Mouse (Mus musculus) lung, embryonic 16.5 days (tissue): ENCODE data around the gene Hist1h2bl. TPM values are rescaled to one million over a fixed set of nuclear protein-coding genes. Genes with fewer than 3 reads are reported as not detected.
"Not testable (repeated sequence)": the region's sequence is repeated elsewhere in the genome, so short reads cannot be mapped to it uniquely, and the experiment has no call there.

Source experiments
- ATAC-seq: fragments of 200-750 bp; cut with Nextera tagmentation; 2 replicates; pipeline ENCODE4 v1.8.0; 2017; ENCODE audit warnings: low read depth, mild to moderate bottlenecking, moderate library complexity
- H3K27ac ChIP-seq: fragments of 300-500 bp; sonication (generic); 2 replicates; pipeline ENCODE4 v1.5.1; 2014; ENCODE audit warnings: mild to moderate bottlenecking, control low read depth, low read length
- H3K27me3 ChIP-seq: fragments of 300-500 bp; sonication (generic); 2 replicates; pipeline ENCODE4 v1.6.1; 2014; ENCODE audit warnings: low read depth, low read length, mixed read lengths; ENCODE audit not compliant: control insufficient read depth, insufficient read depth
- H3K36me3 ChIP-seq: fragments of 300-500 bp; sonication (generic); 2 replicates; pipeline ENCODE4 v1.6.1; 2014; ENCODE audit warnings: low read length; ENCODE audit not compliant: control insufficient read depth, insufficient read depth
- H3K4me1 ChIP-seq: fragments of 300-500 bp; sonication (generic); replicated peaks from 2 replicates; pipeline ENCODE4 v1.6.1; 2014; ENCODE audit warnings: low read length, mixed read lengths; ENCODE audit not compliant: control insufficient read depth, insufficient read depth
- H3K4me2 ChIP-seq: fragments of 300-500 bp; sonication (generic); 2 replicates; pipeline ENCODE4 v1.6.1; 2014; ENCODE audit warnings: low read depth, low read length, control low read depth
- H3K4me3 ChIP-seq: fragments of 300-500 bp; sonication (generic); 2 replicates; pipeline ENCODE4 v1.5.1; 2014; ENCODE audit warnings: mild to moderate bottlenecking, low read length, control low read depth
- H3K9ac ChIP-seq: fragments of 300-500 bp; sonication (generic); 2 replicates; pipeline ENCODE4 v1.6.1; 2014; ENCODE audit warnings: low read length, control low read depth
- H3K9me3 ChIP-seq: fragments of 300-500 bp; sonication (generic); 2 replicates; pipeline ENCODE4 v1.6.1; 2016; ENCODE audit warnings: low read length; ENCODE audit not compliant: control insufficient read depth
- WGBS: fragments of 180-500 bp; shearing (Covaris S2); extraction: QIAGEN DNeasy Blood & Tissue Kit; methylation state at CpG from one replicate; pipeline ENCODE4 v1.1.7; 2014; 5-methylcytosine and 5-hydroxymethylcytosine counted together
- polyA plus RNA-seq: library from polyadenylated mRNA; unstranded; fragments of >200 nt; fragmentation: Nextera tagmentation; extraction: Ambion mirVana; gene quantifications from 2 replicates; pipeline ENCODE4 v1.2.1, GENCODE M21; 2015

Gene Hist1h2bl
- polyA plus RNA-seq, 1 experiment from 2014 or later, result 3.4 TPM

DNA sequence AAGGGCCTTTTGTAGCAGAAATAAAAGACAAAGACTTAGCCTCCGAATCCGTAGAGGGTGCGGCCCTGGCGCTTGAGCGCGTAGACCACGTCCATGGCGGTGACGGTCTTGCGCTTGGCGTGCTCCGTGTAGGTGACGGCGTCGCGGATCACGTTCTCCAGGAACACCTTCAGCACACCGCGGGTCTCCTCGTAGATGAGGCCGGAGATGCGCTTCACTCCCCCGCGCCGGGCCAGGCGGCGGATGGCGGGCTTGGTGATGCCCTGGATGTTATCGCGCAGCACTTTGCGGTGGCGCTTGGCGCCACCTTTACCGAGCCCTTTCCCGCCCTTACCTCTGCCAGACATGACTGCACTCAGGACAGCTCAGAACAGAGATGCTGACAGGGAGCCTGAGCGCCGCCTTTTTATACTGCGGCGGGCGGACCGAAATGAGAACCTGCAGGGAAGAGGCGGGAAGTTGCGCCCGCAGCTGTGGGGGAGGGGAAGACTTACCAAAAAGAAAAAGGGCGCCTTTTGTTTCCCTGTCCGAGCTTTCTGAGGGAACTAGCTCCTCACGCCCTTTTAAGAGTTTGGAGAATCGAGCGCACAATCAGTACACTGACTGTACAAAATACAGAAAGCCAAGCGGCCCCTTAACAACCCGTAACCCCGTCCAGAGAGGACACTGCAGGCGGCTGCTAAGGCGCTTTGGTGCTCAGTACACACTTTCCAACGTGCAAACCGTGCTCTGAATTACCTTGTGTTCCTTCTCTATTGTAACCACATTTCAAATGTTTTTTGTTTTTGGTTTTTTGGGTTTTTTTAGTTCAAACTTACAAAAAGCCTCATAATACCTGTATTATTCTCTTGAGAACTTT, 34.4 kb upstream of the Hist1h2bl start, which contains the start of gene Hist1h4k:
Gene Hist1h4k, minus strand, starts transcription at position 347 of the 859 bp plus-strand sequence.
- peak within 1 kb of the TSS; percentile 61 for H3K4me3 ChIP-seq
- under 1% methylated on average over 41 of the region's 56 CpGs for whole genome bisulfite sequencing
- ATAC-seq, result peak; percentile 83

DNA sequence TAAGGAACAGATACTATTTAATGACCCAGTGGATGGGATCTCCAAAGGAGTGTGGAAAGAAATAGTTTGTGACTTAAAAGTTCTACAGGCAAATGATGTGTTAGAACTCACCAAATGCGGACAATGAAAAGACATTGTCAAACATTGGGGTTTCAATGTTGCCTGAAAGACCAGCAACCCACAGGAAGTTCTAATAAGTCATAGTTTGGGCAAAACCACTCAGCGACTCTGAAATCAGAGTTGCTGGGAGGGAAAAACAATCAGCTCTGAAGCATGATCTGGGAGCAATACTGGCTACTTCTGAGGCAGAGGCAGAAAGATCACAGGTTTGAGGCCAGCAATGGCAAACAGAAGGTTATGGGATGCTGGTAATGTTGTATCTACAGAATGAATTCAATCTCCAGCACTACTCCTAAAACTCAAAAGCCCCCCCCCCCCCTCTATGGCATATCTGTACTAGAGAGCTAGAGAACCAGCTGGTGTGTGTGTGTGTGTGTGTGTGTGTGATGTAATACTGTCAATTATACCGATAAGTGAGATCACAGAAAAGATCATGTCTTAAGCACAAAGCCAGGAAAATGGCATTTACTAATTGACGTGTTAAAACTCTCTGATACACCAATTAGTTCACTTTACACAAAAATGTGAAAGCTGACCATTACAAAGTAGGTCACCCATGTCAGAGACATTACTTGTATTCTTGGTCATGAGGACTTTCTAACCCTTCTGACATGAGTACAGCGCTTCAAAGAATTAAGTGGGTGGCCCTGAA, 33.6 kb upstream of the Hist1h2bl start:
- no peaks in the 10 kb centered on the region for H3K9me3 ChIP-seq
- peak overlapping the region; percentile 61 for H3K4me3 ChIP-seq
- H3K36me3 ChIP-seq, result no peaks in the 10 kb centered on the region
- H3K9ac ChIP-seq, result peak overlapping the region; percentile 74
- no peaks in the 10 kb centered on the region for H3K27me3 ChIP-seq
- peaks cover 10% of the 10 kb centered on the region for H3K4me1 ChIP-seq
- 2% methylated on average over 5 of the region's 5 CpGs for WGBS
- H3K27ac ChIP-seq, result peak overlapping the region; percentile 71
- ATAC-seq, result no peak
- peak overlapping the region; percentile 61 for H3K4me2 ChIP-seq

More for the DNA sequence above, 34.4 kb upstream of the Hist1h2bl start, which contains the start of gene Hist1h4k:
- not testable (repeated sequence) for H3K27me3 ChIP-seq, H3K36me3 ChIP-seq, H3K9me3 ChIP-seq
- Histone ChIP-seq H3K9ac (peak within 1 kb of the TSS; percentile 74), H3K4me2 (peak within 1 kb of the TSS; percentile 61), H3K27ac (peak within 1 kb of the TSS; percentile 97), H3K4me1 (peaks cover 12% of the 10 kb centered on the region)

DNA sequence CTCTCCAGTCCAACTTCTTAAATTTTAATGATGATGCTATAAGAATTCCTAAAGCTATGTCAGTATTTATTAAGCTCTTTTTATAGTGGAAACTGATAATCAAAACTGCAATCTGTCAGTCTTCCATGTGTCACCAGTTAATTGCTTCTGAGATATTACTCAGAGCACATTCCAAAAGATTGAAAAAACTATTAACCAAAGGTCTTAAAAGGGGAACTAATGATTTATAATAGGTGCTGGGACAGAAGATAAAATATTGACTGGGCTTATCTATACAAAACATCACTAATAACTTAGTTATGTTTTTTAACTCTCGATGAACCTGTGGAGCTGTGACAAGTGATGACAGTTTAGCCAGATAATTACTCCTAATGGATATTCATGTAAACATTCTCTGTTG, 29.1 kb upstream of the Hist1h2bl start:
- no peak for ATAC-seq
- no peaks in the 10 kb centered on the region for H3K36me3 ChIP-seq
- no peak overlapping the region for H3K27ac ChIP-seq

DNA sequence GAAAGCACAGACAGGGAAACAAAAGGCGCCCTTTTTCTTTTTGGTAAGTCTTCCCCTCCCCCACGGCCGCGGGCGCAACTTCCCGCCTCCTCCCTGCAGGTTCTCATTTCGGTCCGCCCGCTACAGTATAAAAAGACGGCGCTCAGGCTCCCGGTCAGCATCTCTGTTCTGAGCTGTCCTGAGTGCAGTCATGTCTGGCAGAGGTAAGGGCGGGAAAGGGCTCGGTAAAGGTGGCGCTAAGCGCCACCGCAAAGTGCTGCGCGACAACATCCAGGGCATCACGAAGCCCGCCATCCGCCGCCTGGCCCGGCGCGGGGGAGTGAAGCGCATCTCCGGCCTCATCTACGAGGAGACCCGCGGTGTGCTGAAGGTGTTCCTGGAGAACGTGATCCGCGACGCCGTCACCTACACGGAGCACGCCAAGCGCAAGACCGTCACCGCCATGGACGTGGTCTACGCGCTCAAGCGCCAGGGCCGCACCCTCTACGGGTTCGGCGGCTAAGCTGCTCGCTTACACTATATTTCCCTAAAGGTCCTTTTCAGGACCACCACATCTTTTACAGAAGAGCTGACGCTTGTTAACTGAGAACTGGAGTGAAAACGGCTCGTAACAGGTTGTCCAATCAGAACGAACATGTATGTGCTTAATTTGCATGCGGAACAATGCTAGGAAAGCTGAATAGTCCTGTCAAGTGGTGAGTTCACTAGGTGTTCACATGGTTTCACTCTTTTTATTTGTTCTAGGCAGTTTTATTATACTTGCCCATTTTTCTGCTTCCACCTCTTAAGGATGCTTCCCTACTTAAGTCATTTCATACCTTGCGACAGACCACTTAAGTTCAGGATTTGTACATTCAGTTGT, 19.2 kb upstream of the Hist1h2bl start, which contains the start of gene Hist1h4j:
Gene Hist1h4j, plus strand, starts transcription at position 159 of the 862 bp plus-strand sequence.
- H3K27me3 ChIP-seq, result not testable (repeated sequence)
- ATAC-seq, result peak; percentile 93
- WGBS, result under 1% methylated on average over 40 of the region's 56 CpGs

More for the DNA sequence above, 29.1 kb upstream of the Hist1h2bl start:
- no peaks in the 10 kb centered on the region for H3K27me3 ChIP-seq
- WGBS, result 39% methylated on average over 1 of the region's 1 CpGs
- H3K9me3 ChIP-seq, result no peaks in the 10 kb centered on the region
- H3K9ac ChIP-seq, result no peak overlapping the region
- peaks cover 6% of the 10 kb centered on the region for H3K4me1 ChIP-seq
- H3K4me2 ChIP-seq, result no peak overlapping the region
- no peak overlapping the region for H3K4me3 ChIP-seq

DNA sequence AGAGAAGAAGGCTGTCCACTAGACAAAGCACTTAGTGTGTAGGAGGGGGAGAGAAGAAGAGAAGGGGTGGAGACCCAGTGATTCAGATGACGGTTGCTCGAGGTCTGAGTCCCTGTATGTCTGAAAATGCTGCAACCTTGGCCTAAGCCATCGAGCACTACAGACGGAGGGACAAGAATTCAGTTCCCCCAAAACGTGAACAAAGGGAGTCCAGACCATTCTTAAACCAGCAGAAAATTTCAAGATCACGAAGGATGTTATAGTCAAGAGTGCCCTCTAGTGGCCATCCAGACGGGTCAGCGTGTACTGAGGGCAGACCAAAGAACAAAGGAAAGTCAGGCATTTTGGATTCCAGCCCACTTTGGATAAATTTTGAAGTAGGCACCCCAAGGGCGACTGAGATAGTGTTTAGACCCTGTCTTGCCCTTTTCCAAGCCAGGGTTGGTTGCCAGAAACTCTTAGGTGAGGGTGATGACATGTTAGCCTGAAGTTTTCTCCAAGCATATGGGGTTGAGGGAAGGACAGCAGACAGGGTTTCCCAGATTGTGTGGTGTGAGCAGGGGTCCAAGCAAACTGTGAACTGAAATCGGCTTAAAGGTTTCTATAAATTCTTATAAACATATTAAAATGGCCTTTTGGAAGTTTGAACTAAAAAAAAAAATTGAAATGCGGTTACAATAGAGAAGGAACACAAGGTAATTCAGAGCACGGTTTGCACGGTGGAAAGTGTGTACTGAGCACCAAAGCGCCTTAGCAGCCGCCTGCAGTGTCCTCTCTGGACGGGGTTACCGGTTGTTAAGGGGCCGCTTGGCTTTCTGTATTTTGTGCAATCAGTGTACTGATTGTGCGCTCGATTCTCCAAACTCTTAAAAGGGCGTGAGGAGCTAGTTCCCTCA, 18.3 kb upstream of the Hist1h2bl start:
- Histone ChIP-seq H3K9me3 (no peaks in the 10 kb centered on the region), H3K27me3 (no peaks in the 10 kb centered on the region), H3K4me1 (peaks cover 3% of the 10 kb centered on the region; the same call in 1 of the 2 replicates), H3K27ac (peak overlapping the region; percentile 93), H3K4me3 (peak overlapping the region; percentile 50), H3K9ac (peak overlapping the region; percentile 68), H3K4me2 (peak overlapping the region; percentile 70), H3K36me3 (no peaks in the 10 kb centered on the region)
- peak; percentile 84 for ATAC-seq
- under 1% methylated on average over 21 of the region's 21 CpGs for WGBS

More for the DNA sequence above, 19.2 kb upstream of the Hist1h2bl start, which contains the start of gene Hist1h4j:
- not testable (repeated sequence) for H3K36me3 ChIP-seq, H3K9me3 ChIP-seq, H3K4me1 ChIP-seq
- Histone ChIP-seq H3K4me2 (peak within 1 kb of the TSS; percentile 70), H3K27ac (peak within 1 kb of the TSS; percentile 93), H3K4me3 (peak within 1 kb of the TSS; percentile 50), H3K9ac (peak within 1 kb of the TSS; percentile 68)

DNA sequence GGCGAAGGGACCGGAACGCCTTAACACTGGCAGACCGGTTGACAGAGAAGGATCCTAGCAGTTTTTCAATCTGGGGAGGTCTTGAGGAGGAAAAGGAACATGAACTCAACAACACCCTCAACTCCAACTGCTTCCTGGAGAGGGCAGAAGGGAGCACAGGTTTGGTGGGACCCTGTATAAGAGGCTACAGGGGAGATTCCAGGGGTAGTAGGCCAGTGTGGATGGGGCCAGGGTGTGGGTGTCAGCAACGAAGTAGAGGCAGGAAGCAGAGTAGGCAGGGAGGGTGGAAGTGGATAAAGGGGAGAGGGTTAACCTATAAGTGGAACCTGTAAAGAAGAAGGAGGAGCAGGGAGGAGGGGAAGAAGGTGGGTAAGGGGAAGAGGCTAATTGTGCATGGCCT, 17.5 kb upstream of the Hist1h2bl start:
- H3K9me3 ChIP-seq, result no peaks in the 10 kb centered on the region
- H3K27ac ChIP-seq, result peak overlapping the region; percentile 93

DNA sequence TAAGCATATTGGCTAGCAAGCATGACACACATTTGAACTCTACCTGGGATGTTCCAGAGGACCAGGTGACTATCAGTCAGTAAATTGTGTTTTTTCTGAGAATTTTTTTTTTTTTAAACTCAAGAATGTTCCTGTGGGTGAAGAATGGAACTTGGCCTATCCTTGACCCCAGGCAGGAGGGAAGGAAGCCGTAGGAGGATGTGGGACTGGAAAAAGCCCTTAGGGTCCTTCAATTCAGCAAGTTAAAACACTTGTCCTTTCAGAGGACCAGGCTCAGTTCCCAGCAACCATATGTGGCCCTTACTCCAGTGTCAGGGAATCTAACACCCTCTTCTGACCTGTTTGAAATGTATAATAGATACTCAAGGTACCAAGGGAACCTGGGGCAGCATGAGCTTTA, 13.6 kb upstream of the Hist1h2bl start:
- no peak overlapping the region for H3K27ac ChIP-seq
- peaks cover 3% of the 10 kb centered on the region; the same call in 1 of the 2 replicates for H3K4me1 ChIP-seq
- no peak for ATAC-seq
- no peaks in the 10 kb centered on the region for H3K36me3 ChIP-seq
- no peaks in the 10 kb centered on the region for H3K9me3 ChIP-seq
- WGBS, result 38% methylated on average over 1 of the region's 1 CpGs
- no peak overlapping the region for H3K9ac ChIP-seq
- no peaks in the 10 kb centered on the region for H3K27me3 ChIP-seq
- no peak overlapping the region for H3K4me2 ChIP-seq
- H3K4me3 ChIP-seq, result no peak overlapping the region

More for the DNA sequence above, 17.5 kb upstream of the Hist1h2bl start:
- Histone ChIP-seq H3K9ac (no peak overlapping the region), H3K27me3 (no peaks in the 10 kb centered on the region), H3K36me3 (no peaks in the 10 kb centered on the region), H3K4me1 (peaks cover 3% of the 10 kb centered on the region; the same call in 1 of the 2 replicates), H3K4me3 (no peak overlapping the region), H3K4me2 (no peak overlapping the region)
- 70% methylated on average over 5 of the region's 5 CpGs for WGBS
- no peak for ATAC-seq
